Mouse (Mus musculus): Measurements from ENCODE around the gene Dydc1.

The Dydc1 gene

GRCm38 (mm10) chr14:41100712-41101111, 28.0 kb downstream of the Dydc1 start:
- no peak for DNase-seq (ENCODE audit: low spot score)

- no peak for DNase-seq (ENCODE audit: low spot score)
Observed at GRCm38 (mm10) chr14:41101242-41101641, 28.5 kb downstream of the Dydc1 start.

GRCm38 (mm10) chr14:41102269-41102668, 29.6 kb downstream of the Dydc1 start:
- no peak for DNase-seq (ENCODE audit: low spot score)

- DNase-seq (ENCODE audit: low spot score), result no peak
Observed at GRCm38 (mm10) chr14:41104853-41105444, 32.2 kb downstream of the Dydc1 start, which contains the start of gene Mat1a. Gene Mat1a (plus strand): TSS chr14:41105035.

GRCm38 (mm10) chr14:41111031-41111668, 38.4 kb downstream of the Dydc1 start:
- DNase-seq (ENCODE audit: low spot score), result no peak

GRCm38 (mm10) chr14:41112944-41113343, 40.2 kb downstream of the Dydc1 start:
- no peak for DNase-seq (ENCODE audit: low spot score)

- no peak for DNase-seq (ENCODE audit: low spot score)
Observed at GRCm38 (mm10) chr14:41116271-41116670, 43.6 kb downstream of the Dydc1 start.

- DNase-seq (ENCODE audit: low spot score), result no peak
Observed at GRCm38 (mm10) chr14:41124683-41125082, 52.0 kb downstream of the Dydc1 start.

GRCm38 (mm10) chr14:41127997-41128396, 55.3 kb downstream of the Dydc1 start:
- no peak for DNase-seq (ENCODE audit: low spot score)

GRCm38 (mm10) chr14:41131540-41131939, 58.8 kb downstream of the Dydc1 start, which contains the start of gene Sftpa1:
Gene Sftpa1 (plus strand): TSS chr14:41131782.
- DNase-seq (ENCODE audit: low spot score), result no peak

- no peak for DNase-seq (ENCODE audit: low spot score)
Observed at GRCm38 (mm10) chr14:41137006-41137405, 64.3 kb downstream of the Dydc1 start.

- no peak for DNase-seq (ENCODE audit: low spot score)
Observed at GRCm38 (mm10) chr14:41140686-41141085, 68.0 kb downstream of the Dydc1 start.

Measured in testis, postnatal 10 days (tissue).